Mouse (Mus musculus) small intestine, adult 2 months (tissue): ENCODE results near the gene Apoa1.

Experiments used
- CTCF ChIP-seq: fragments of 200-500 bp; IDR thresholded peaks from 2 replicates; pipeline ENCODE4 v1.5.1; 2012; ENCODE audit warnings: low read depth, mild to moderate bottlenecking, control low read depth, inconsistent platforms, low read length, moderate library complexity, mixed read lengths; ENCODE audit not compliant: insufficient replicate concordance, insufficient read length; ENCODE audit errors: extremely low read depth
- POLR2A ChIP-seq: fragments of 200-500 bp; IDR thresholded peaks from 2 replicates; pipeline ENCODE4 v1.6.1; 2012; ENCODE audit warnings: low read depth, mild to moderate bottlenecking, control low read depth, inconsistent platforms, low read length, moderate library complexity

DNA sequence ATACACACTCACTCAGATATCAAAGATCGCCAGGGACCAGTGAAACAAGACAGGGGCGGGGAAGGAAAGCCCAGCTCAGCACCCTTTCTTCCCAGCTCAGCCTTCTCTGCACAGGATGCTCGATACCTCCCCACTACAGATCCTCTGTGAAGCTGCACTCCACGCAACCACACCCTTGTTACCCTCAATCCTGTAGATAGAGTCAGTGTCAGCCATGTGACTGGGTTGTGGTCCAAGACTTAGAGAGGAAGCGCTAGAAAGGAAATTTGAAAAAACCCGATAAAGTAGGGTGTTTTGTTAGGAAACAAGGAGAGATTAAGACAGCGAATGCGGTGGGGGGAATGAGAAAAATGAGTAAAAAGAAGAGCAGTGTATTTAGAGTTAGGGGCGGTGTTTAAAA lies 43.7 kb downstream of the Apoa1 start:
- TF ChIP-seq POLR2A = no peak
- TF ChIP-seq CTCF = no peak
